In genomic region chr13:75227616-75228277, GRCm38 (mm10) we compare ENCODE assay signal across 9 mouse cellular contexts.
DNase-seq lines count a peak whose midpoint lies in the region; ATAC-seq and TF ChIP-seq lines count a peak whose summit lies in the region.
"Had no signal": no experiment of that assay in that cellular context is flagged by ENCODE, and none has a peak within 500 bp of the region (broad histone marks: within the 10 kb centered on the region; RNA-seq: fewer than 3 reads in every experiment).

No protein-coding gene starts in this region.

- intact Hi-C loops in left cerebral cortex, postnatal 4 days (cut with DNase I): loop anchor here (2.0 to 5.0 kb wide), 3 partner anchors 569 to 795 kb away; no protein-coding TSS in a partner anchor

- no peak overlapping the region for H3K4me2 ChIP-seq in midbrain, postnatal 0 days (ENCODE audit: low read depth, low read length, poor library complexity, severe bottlenecking)
- H3K4me2 ChIP-seq: embryonic facial prominence, embryonic 13.5 days had no signal

- DNase-seq in urinary bladder, adult 18-20 months (ENCODE audit: low spot score in 2 of 2): peak; percentile 13 to 42
- no peak for DNase-seq in urinary bladder, postnatal 10 days (ENCODE audit: low spot score)
- DNase-seq in cerebellum, adult 2 months: peak; percentile 27 to 50
- peak; percentile 66 for DNase-seq in kidney, adult 2 months
- peak; percentile 66 for DNase-seq in left cerebral cortex, postnatal 4 days
- DNase-seq in midbrain, postnatal 0 days (ENCODE audit: low spot score): peak; percentile 79
- peak; percentile 14 for DNase-seq in spleen, postnatal 36 days (ENCODE audit: low spot score in 2 of 2)

- H3K4me3 ChIP-seq in cerebellum, adult 2 months (replicated peaks; ENCODE audit: insufficient read depth, low read depth, low read length): no peak overlapping the region
- H3K4me3 ChIP-seq in kidney, adult 2 months (ENCODE audit: insufficient read depth, low read depth, low read length): no peak overlapping the region
- no peak overlapping the region for H3K4me3 ChIP-seq in midbrain, postnatal 0 days (ENCODE audit: low read depth, low read length)
- H3K4me3 ChIP-seq: embryonic facial prominence, embryonic 13.5 days had no signal

- no peaks in the 10 kb centered on the region for H3K36me3 ChIP-seq in kidney, adult 2 months (ENCODE audit: control insufficient read depth, insufficient read depth, low read length)
- no peaks in the 10 kb centered on the region for H3K36me3 ChIP-seq in midbrain, postnatal 0 days (ENCODE audit: insufficient read depth, low read length)
- H3K36me3 ChIP-seq: embryonic facial prominence, embryonic 13.5 days had no signal

- peak; percentile 91 for TF ChIP-seq CTCF in cerebellum, adult 2 months (IDR thresholded peaks at IDR 0.05; ENCODE audit: borderline replicate concordance, insufficient read depth, low read depth, low read length)
- TF ChIP-seq CTCF in kidney, adult 2 months (conservative IDR thresholded peaks at IDR 0.05; ENCODE audit: insufficient read depth, insufficient read length, low read depth, low read length): peak; percentile 92
- peak; percentile 93 for TF ChIP-seq CTCF in midbrain, postnatal 0 days (IDR thresholded peaks at IDR 0.05)

- H3K9me3 ChIP-seq in midbrain, postnatal 0 days (ENCODE audit: low read length): no peaks in the 10 kb centered on the region
- H3K9me3 ChIP-seq: embryonic facial prominence, embryonic 13.5 days had no signal

- ATAC-seq in frontal cortex, adult (ENCODE audit: low TSS enrichment): peak; percentile 95
- ATAC-seq in midbrain, postnatal 0 days (ENCODE audit: low FRiP score): peak; percentile 73

- 23% methylated on average over 5 of the region's 5 CpGs for WGBS in cerebellum, adult 2 months
- WGBS in kidney, adult 2 months: 19% methylated on average over 5 of the region's 5 CpGs
- WGBS in midbrain, postnatal 0 days: 24% methylated on average over 5 of the region's 5 CpGs

- H3K9ac ChIP-seq in midbrain, postnatal 0 days (replicated peaks; ENCODE audit: low read length, poor library complexity, severe bottlenecking): no peak overlapping the region
- H3K9ac ChIP-seq: embryonic facial prominence, embryonic 13.5 days had no signal

- H3K4me1 ChIP-seq in cerebellum, adult 2 months (ENCODE audit: control insufficient read depth, insufficient read depth, low read length): no peaks in the 10 kb centered on the region
- peaks cover 4% of the 10 kb centered on the region; the same call in 1 of the 2 replicates for H3K4me1 ChIP-seq in kidney, adult 2 months (ENCODE audit: control insufficient read depth, insufficient read depth, low read length)
- no peaks in the 10 kb centered on the region for H3K4me1 ChIP-seq in midbrain, postnatal 0 days (ENCODE audit: insufficient read depth, low read length)
- H3K4me1 ChIP-seq: embryonic facial prominence, embryonic 13.5 days had no signal

- H3K27ac ChIP-seq in cerebellum, adult 2 months (ENCODE audit: insufficient read depth, low read length): no peak overlapping the region
- no peak overlapping the region for H3K27ac ChIP-seq in kidney, adult 2 months (ENCODE audit: insufficient read depth, low read depth, low read length)
- no peak overlapping the region for H3K27ac ChIP-seq in midbrain, postnatal 0 days (ENCODE audit: low read depth, low read length)
- H3K27ac ChIP-seq: embryonic facial prominence, embryonic 13.5 days had no signal

- H3K27me3 ChIP-seq in cerebellum, adult 2 months (ENCODE audit: control insufficient read depth, insufficient read depth, low read length): no peaks in the 10 kb centered on the region
- no peaks in the 10 kb centered on the region for H3K27me3 ChIP-seq in kidney, adult 2 months (replicated peaks; ENCODE audit: control insufficient read depth, insufficient read depth, low read length)
- no peaks in the 10 kb centered on the region for H3K27me3 ChIP-seq in midbrain, postnatal 0 days (ENCODE audit: insufficient read depth, low read length)
- H3K27me3 ChIP-seq: embryonic facial prominence, embryonic 13.5 days had no signal

- no peak for TF ChIP-seq POLR2A in cerebellum, adult 2 months (IDR thresholded peaks at IDR 0.05; ENCODE audit: borderline replicate concordance, insufficient read depth, low read length)
- no peak for TF ChIP-seq POLR2A in kidney, adult 2 months (IDR thresholded peaks at IDR 0.05; ENCODE audit: low read depth, low read length)
